17 mouse cellular contexts compared by ENCODE assay signal in the genomic region with DNA sequence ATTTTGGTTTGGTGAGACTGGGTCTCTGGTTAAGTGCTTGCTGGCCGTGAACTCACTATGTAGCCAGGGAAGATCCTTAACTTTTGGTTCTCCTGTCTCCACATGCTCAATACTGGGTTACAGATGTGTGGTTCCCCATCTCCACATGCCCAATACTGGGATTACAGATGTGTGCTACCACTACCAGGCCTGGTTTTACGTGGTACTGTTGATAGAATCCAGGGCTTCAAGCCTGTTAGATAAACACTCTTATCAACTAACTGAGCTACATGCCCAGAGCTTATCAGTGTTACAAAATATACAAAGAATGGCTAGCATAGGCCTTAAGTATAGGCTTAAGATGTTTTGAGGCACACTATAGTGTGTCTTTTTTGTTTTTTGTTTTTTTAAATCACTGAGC.
"Had no signal": no experiment of that assay in that cellular context is flagged by ENCODE, and none has a peak within 500 bp of the region (broad histone marks: within the 10 kb centered on the region; RNA-seq: fewer than 3 reads in every experiment).

No protein-coding gene starts in this region.

- DNase-seq: kidney, adult 11 months; kidney, adult 8-10 months; kidney, postnatal 10 days; kidney, postnatal 36 days; layer of hippocampus, postnatal 36 days; left cerebral cortex, postnatal 4 days; lung, adult 2 months; thymus, adult 18-20 months; thymus, postnatal 36 days had no signal

- H3K9me3 ChIP-seq: intestine, embryonic 15.5 days; kidney, embryonic 15.5 days; limb, embryonic 12.5 days; limb, embryonic 15.5 days; midbrain, embryonic 10.5 days; midbrain, embryonic 13.5 days had no signal

- H3K27ac ChIP-seq: intestine, embryonic 15.5 days; kidney, embryonic 15.5 days; left cerebral cortex, adult 2 months; limb, embryonic 12.5 days; limb, embryonic 15.5 days; macrophage; midbrain, embryonic 10.5 days; midbrain, embryonic 13.5 days had no signal

- H3K4me3 ChIP-seq: intestine, embryonic 15.5 days; kidney, embryonic 15.5 days; left cerebral cortex, adult 2 months; limb, embryonic 12.5 days; limb, embryonic 15.5 days; midbrain, embryonic 10.5 days; midbrain, embryonic 13.5 days had no signal

- H3K36me3 ChIP-seq: intestine, embryonic 15.5 days; kidney, embryonic 15.5 days; limb, embryonic 12.5 days; limb, embryonic 15.5 days; midbrain, embryonic 10.5 days; midbrain, embryonic 13.5 days had no signal

- H3K27me3 ChIP-seq: intestine, embryonic 15.5 days; kidney, embryonic 15.5 days; limb, embryonic 12.5 days; limb, embryonic 15.5 days; midbrain, embryonic 13.5 days had no signal

- H3K9ac ChIP-seq: intestine, embryonic 15.5 days; kidney, embryonic 15.5 days; limb, embryonic 12.5 days; limb, embryonic 15.5 days; midbrain, embryonic 13.5 days had no signal

- H3K4me2 ChIP-seq: intestine, embryonic 15.5 days; kidney, embryonic 15.5 days; limb, embryonic 12.5 days; limb, embryonic 15.5 days; midbrain, embryonic 13.5 days had no signal

- H3K4me1 ChIP-seq: intestine, embryonic 15.5 days; kidney, embryonic 15.5 days had no signal

- ATAC-seq: intestine, embryonic 15.5 days; midbrain, embryonic 13.5 days had no signal
